Mouse (Mus musculus) lung, embryonic 16.5 days (tissue): ENCODE results near the gene Hs3st3a1. TPM values are rescaled to one million over a fixed set of nuclear protein-coding genes. Genes with fewer than 3 reads are reported as not detected.
A peak's percentile ranks its signal among the peaks of the same experiment; 100 is the strongest.

ENCODE experiments used
- ATAC-seq: fragments of 200-750 bp; cut with Nextera tagmentation; 2 replicates; pipeline ENCODE4 v1.8.0; 2017; ENCODE audit warnings: low read depth, mild to moderate bottlenecking, moderate library complexity
- H3K27ac ChIP-seq: fragments of 300-500 bp; sonication (generic); 2 replicates; pipeline ENCODE4 v1.5.1; 2014; ENCODE audit warnings: mild to moderate bottlenecking, control low read depth, low read length
- H3K27me3 ChIP-seq: fragments of 300-500 bp; sonication (generic); 2 replicates; pipeline ENCODE4 v1.6.1; 2014; ENCODE audit warnings: low read depth, low read length, mixed read lengths; ENCODE audit not compliant: control insufficient read depth, insufficient read depth
- H3K36me3 ChIP-seq: fragments of 300-500 bp; sonication (generic); 2 replicates; pipeline ENCODE4 v1.6.1; 2014; ENCODE audit warnings: low read length; ENCODE audit not compliant: control insufficient read depth, insufficient read depth
- H3K4me1 ChIP-seq: fragments of 300-500 bp; sonication (generic); replicated peaks from 2 replicates; pipeline ENCODE4 v1.6.1; 2014; ENCODE audit warnings: low read length, mixed read lengths; ENCODE audit not compliant: control insufficient read depth, insufficient read depth
- H3K4me2 ChIP-seq: fragments of 300-500 bp; sonication (generic); 2 replicates; pipeline ENCODE4 v1.6.1; 2014; ENCODE audit warnings: low read depth, low read length, control low read depth
- H3K4me3 ChIP-seq: fragments of 300-500 bp; sonication (generic); 2 replicates; pipeline ENCODE4 v1.5.1; 2014; ENCODE audit warnings: mild to moderate bottlenecking, low read length, control low read depth
- H3K9ac ChIP-seq: fragments of 300-500 bp; sonication (generic); 2 replicates; pipeline ENCODE4 v1.6.1; 2014; ENCODE audit warnings: low read length, control low read depth
- H3K9me3 ChIP-seq: fragments of 300-500 bp; sonication (generic); 2 replicates; pipeline ENCODE4 v1.6.1; 2016; ENCODE audit warnings: low read length; ENCODE audit not compliant: control insufficient read depth
- WGBS: fragments of 180-500 bp; shearing (Covaris S2); extraction: QIAGEN DNeasy Blood & Tissue Kit; methylation state at CpG from one replicate; pipeline ENCODE4 v1.1.7; 2014; 5-methylcytosine and 5-hydroxymethylcytosine counted together
- polyA plus RNA-seq: library from polyadenylated mRNA; unstranded; fragments of >200 nt; fragmentation: Nextera tagmentation; extraction: Ambion mirVana; gene quantifications from 2 replicates; pipeline ENCODE4 v1.2.1, GENCODE M21; 2015

Hs3st3a1 gene
- polyA plus RNA-seq, 1 experiment from 2014 or later = 0.38 TPM

- Histone ChIP-seq H3K27ac (no peak overlapping the region), H3K4me3 (no peak overlapping the region), H3K4me1 (peaks cover 2% of the 10 kb centered on the region; the same call in 1 of the 2 replicates), H3K36me3 (no peaks in the 10 kb centered on the region), H3K27me3 (no peaks in the 10 kb centered on the region), H3K9me3 (no peaks in the 10 kb centered on the region), H3K4me2 (no peak overlapping the region), H3K9ac (no peak overlapping the region)
- WGBS = 67% methylated on average over 3 of the region's 3 CpGs
- no peak for ATAC-seq
These were observed 102.1 kb downstream of the Hs3st3a1 start for GRCm38 (mm10) chr11:64537230-64537629.

- Histone ChIP-seq H3K27ac (no peak overlapping the region), H3K27me3 (no peaks in the 10 kb centered on the region), H3K4me3 (no peak overlapping the region), H3K36me3 (no peaks in the 10 kb centered on the region), H3K4me2 (no peak overlapping the region), H3K9ac (no peak overlapping the region), H3K9me3 (no peaks in the 10 kb centered on the region), H3K4me1 (peaks cover 12% of the 10 kb centered on the region)
- 86% methylated on average over 9 of the region's 9 CpGs for WGBS
- ATAC-seq = no peak
These were observed 106.7 kb downstream of the Hs3st3a1 start for GRCm38 (mm10) chr11:64541866-64542265.

- H3K9me3 ChIP-seq = no peaks in the 10 kb centered on the region
These were observed 107.2 kb downstream of the Hs3st3a1 start for GRCm38 (mm10) chr11:64542335-64542734.

GRCm38 (mm10) chr11:64543181-64543641 is 108.1 kb downstream of the Hs3st3a1 start:
- Histone ChIP-seq H3K27ac (no peak overlapping the region), H3K9me3 (no peaks in the 10 kb centered on the region), H3K9ac (no peak overlapping the region), H3K36me3 (no peaks in the 10 kb centered on the region), H3K4me3 (no peak overlapping the region), H3K4me1 (peaks cover 12% of the 10 kb centered on the region), H3K4me2 (no peak overlapping the region), H3K27me3 (no peaks in the 10 kb centered on the region)
- ATAC-seq = peak; percentile 74
- WGBS = 28% methylated on average over 9 of the region's 9 CpGs

More at GRCm38 (mm10) chr11:64542335-64542734, 107.2 kb downstream of the Hs3st3a1 start:
- WGBS = 38% methylated on average over 6 of the region's 6 CpGs
- no peaks in the 10 kb centered on the region for H3K27me3 ChIP-seq
- no peak overlapping the region for H3K27ac ChIP-seq
- peak overlapping the region; percentile 4; the same call in 1 of the 2 replicates for H3K4me2 ChIP-seq
- H3K36me3 ChIP-seq = no peaks in the 10 kb centered on the region
- no peak overlapping the region for H3K4me3 ChIP-seq
- no peak overlapping the region for H3K9ac ChIP-seq
- ATAC-seq = no peak
- H3K4me1 ChIP-seq = peaks cover 12% of the 10 kb centered on the region

GRCm38 (mm10) chr11:64544236-64544635 is 109.1 kb downstream of the Hs3st3a1 start:
- H3K4me1 ChIP-seq = peaks cover 12% of the 10 kb centered on the region
- no peaks in the 10 kb centered on the region for H3K9me3 ChIP-seq
- peak; percentile 29; the same call in 1 of the 2 replicates for ATAC-seq
- WGBS = 36% methylated on average over 5 of the region's 5 CpGs
- no peak overlapping the region for H3K4me3 ChIP-seq
- no peaks in the 10 kb centered on the region for H3K27me3 ChIP-seq
- no peaks in the 10 kb centered on the region for H3K36me3 ChIP-seq
- no peak overlapping the region for H3K4me2 ChIP-seq
- H3K27ac ChIP-seq = no peak overlapping the region
- no peak overlapping the region for H3K9ac ChIP-seq

GRCm38 (mm10) chr11:64549380-64549779 is 114.2 kb downstream of the Hs3st3a1 start:
- no peak for ATAC-seq
- no peak overlapping the region for H3K4me3 ChIP-seq
- no peak overlapping the region for H3K27ac ChIP-seq
- H3K4me1 ChIP-seq = peaks cover 5% of the 10 kb centered on the region; the same call in 1 of the 2 replicates
- no peaks in the 10 kb centered on the region for H3K36me3 ChIP-seq
- H3K4me2 ChIP-seq = no peak overlapping the region
- no peaks in the 10 kb centered on the region for H3K27me3 ChIP-seq
- WGBS = 35% methylated on average over 7 of the region's 7 CpGs
- H3K9ac ChIP-seq = no peak overlapping the region
- H3K9me3 ChIP-seq = no peaks in the 10 kb centered on the region

GRCm38 (mm10) chr11:64549955-64550354 is 114.8 kb downstream of the Hs3st3a1 start:
- Histone ChIP-seq H3K36me3 (no peaks in the 10 kb centered on the region), H3K4me1 (peaks cover 4% of the 10 kb centered on the region; the same call in 1 of the 2 replicates), H3K4me2 (no peak overlapping the region), H3K27me3 (no peaks in the 10 kb centered on the region), H3K4me3 (no peak overlapping the region), H3K9ac (no peak overlapping the region), H3K9me3 (no peaks in the 10 kb centered on the region), H3K27ac (no peak overlapping the region)
- 46% methylated on average over 8 of the region's 8 CpGs for WGBS
- no peak for ATAC-seq

GRCm38 (mm10) chr11:64558282-64558681 is 123.2 kb downstream of the Hs3st3a1 start:
- Histone ChIP-seq H3K9me3 (no peaks in the 10 kb centered on the region), H3K4me2 (no peak overlapping the region), H3K4me1 (no peaks in the 10 kb centered on the region), H3K27ac (no peak overlapping the region), H3K9ac (no peak overlapping the region), H3K4me3 (no peak overlapping the region), H3K36me3 (no peaks in the 10 kb centered on the region), H3K27me3 (no peaks in the 10 kb centered on the region)
- 94% methylated on average over 2 of the region's 2 CpGs for WGBS
- no peak for ATAC-seq

GRCm38 (mm10) chr11:64559388-64559787 is 124.3 kb downstream of the Hs3st3a1 start:
- 44% methylated on average over 1 of the region's 1 CpGs for WGBS
- Histone ChIP-seq H3K4me1 (no peaks in the 10 kb centered on the region), H3K27me3 (no peaks in the 10 kb centered on the region), H3K4me3 (no peak overlapping the region), H3K4me2 (no peak overlapping the region), H3K9me3 (no peaks in the 10 kb centered on the region), H3K9ac (no peak overlapping the region), H3K27ac (no peak overlapping the region), H3K36me3 (no peaks in the 10 kb centered on the region)
- ATAC-seq = peak; percentile 59; the same call in 1 of the 2 replicates

- no peaks in the 10 kb centered on the region for H3K9me3 ChIP-seq
- WGBS = 79% methylated on average over 2 of the region's 2 CpGs
- H3K27ac ChIP-seq = no peak overlapping the region
- no peak overlapping the region for H3K9ac ChIP-seq
- no peaks in the 10 kb centered on the region for H3K27me3 ChIP-seq
- no peaks in the 10 kb centered on the region for H3K4me1 ChIP-seq
- no peak overlapping the region for H3K4me3 ChIP-seq
- ATAC-seq = no peak
- H3K36me3 ChIP-seq = no peaks in the 10 kb centered on the region
- H3K4me2 ChIP-seq = no peak overlapping the region
These were observed 125.3 kb downstream of the Hs3st3a1 start for GRCm38 (mm10) chr11:64560471-64560870.
